ENCODE assay signal across 8 mouse cellular contexts in genomic region chrX:70385962-70386351, GRCm38 (mm10). TPM values are rescaled to one million over a fixed set of nuclear protein-coding genes. Genes with fewer than 3 reads are reported as not detected.
A peak's percentile ranks its signal among the peaks of the same experiment; 100 is the strongest.
DNase-seq lines count a peak whose midpoint lies in the region; ATAC-seq lines count a peak whose summit lies in the region.

No protein-coding gene starts in this region.

- ATAC-seq in heart, embryonic 12.5 days (ENCODE audit: insufficient number of reproducible peaks, low FRiP score), result peak; percentile 58
- ATAC-seq in CD4-positive, CD25-positive, alpha-beta regulatory T cell, adult 4 months, result peak; percentile 39
- peak; percentile 58; the same call in 1 of the 2 replicates for ATAC-seq in embryonic facial prominence, embryonic 11.5 days (replicated peaks; ENCODE audit: insufficient number of reproducible peaks, low FRiP score, low TSS enrichment, low read depth)
- ATAC-seq in hindbrain, embryonic 16.5 days, result peak; percentile 52
- peak; percentile 49 for ATAC-seq in megakaryocyte-erythroid progenitor cell, adult 5-6 weeks (replicated peaks; ENCODE audit: low FRiP score, low TSS enrichment, poor library complexity, severe bottlenecking)
- ATAC-seq in cerebellum, adult (ENCODE audit: insufficient number of reproducible peaks, low FRiP score, low TSS enrichment), result no peak

- no peaks in the 10 kb centered on the region for H3K27me3 ChIP-seq in heart, embryonic 12.5 days (replicated peaks)
- H3K27me3 ChIP-seq in embryonic facial prominence, embryonic 11.5 days (ENCODE audit: control insufficient read depth, insufficient read depth, low read length), result no peaks in the 10 kb centered on the region
- H3K27me3 ChIP-seq in hindbrain, embryonic 16.5 days (replicated peaks; ENCODE audit: control insufficient read depth, insufficient read depth, low read length), result no peaks in the 10 kb centered on the region

- H3K4me1 ChIP-seq in heart, embryonic 12.5 days (replicated peaks), result peaks cover 6% of the 10 kb centered on the region; the same call in 1 of the 2 replicates
- H3K4me1 ChIP-seq in embryonic facial prominence, embryonic 11.5 days (ENCODE audit: control insufficient read depth, insufficient read depth, low read length), result no peaks in the 10 kb centered on the region
- H3K4me1 ChIP-seq in hindbrain, embryonic 16.5 days (ENCODE audit: control insufficient read depth, insufficient read depth, low read depth, low read length), result peaks cover 5% of the 10 kb centered on the region

- peak overlapping the region; percentile 64; the same call in 1 of the 2 replicates for H3K27ac ChIP-seq in heart, embryonic 12.5 days (ENCODE audit: poor library complexity, severe bottlenecking)
- H3K27ac ChIP-seq in embryonic facial prominence, embryonic 11.5 days (replicated peaks; ENCODE audit: low read depth, low read length), result no peak overlapping the region
- peak overlapping the region; percentile 31 for H3K27ac ChIP-seq in hindbrain, embryonic 16.5 days (ENCODE audit: low read depth, low read length)

- peak overlapping the region; percentile 73 for H3K9ac ChIP-seq in heart, embryonic 12.5 days
- peak overlapping the region; percentile 65 for H3K9ac ChIP-seq in embryonic facial prominence, embryonic 11.5 days (replicated peaks; ENCODE audit: low read length)
- H3K9ac ChIP-seq in hindbrain, embryonic 16.5 days (ENCODE audit: low read depth, low read length), result peak overlapping the region; percentile 65

- H3K4me3 ChIP-seq in heart, embryonic 12.5 days, result peak overlapping the region; percentile 64
- H3K4me3 ChIP-seq in embryonic facial prominence, embryonic 11.5 days (ENCODE audit: low read depth, low read length), result peak overlapping the region; percentile 51
- H3K4me3 ChIP-seq in hindbrain, embryonic 16.5 days (ENCODE audit: low read length), result peak overlapping the region; percentile 51

- peaks cover 11% of the 10 kb centered on the region; the same call in 1 of the 2 replicates for H3K36me3 ChIP-seq in heart, embryonic 12.5 days
- H3K36me3 ChIP-seq in embryonic facial prominence, embryonic 11.5 days (replicated peaks; ENCODE audit: control insufficient read depth, insufficient read depth, low read depth, low read length), result no peaks in the 10 kb centered on the region
- no peaks in the 10 kb centered on the region for H3K36me3 ChIP-seq in hindbrain, embryonic 16.5 days (ENCODE audit: control insufficient read depth, insufficient read depth, low read length)

- 17% methylated on average over 11 of the region's 11 CpGs for WGBS in heart, embryonic 12.5 days
- WGBS in embryonic facial prominence, embryonic 11.5 days, result 11% methylated on average over 11 of the region's 11 CpGs
- 16% methylated on average over 11 of the region's 11 CpGs for WGBS in hindbrain, embryonic 16.5 days

- no peak for DNase-seq in heart, postnatal 4 days
- peak; percentile 8 for DNase-seq in embryonic facial prominence, embryonic 11.5 days (ENCODE audit: low spot score)
- DNase-seq in urinary bladder, postnatal 14 days (ENCODE audit: low spot score), result peak; percentile 31

- peak overlapping the region; percentile 66 for H3K4me2 ChIP-seq in heart, embryonic 12.5 days
- H3K4me2 ChIP-seq in embryonic facial prominence, embryonic 11.5 days (ENCODE audit: low read depth, low read length), result peak overlapping the region; percentile 42
- H3K4me2 ChIP-seq in hindbrain, embryonic 16.5 days (ENCODE audit: low read length), result peak overlapping the region; percentile 55

- H3K9me3 ChIP-seq in heart, embryonic 12.5 days (replicated peaks), result no peaks in the 10 kb centered on the region
- no peaks in the 10 kb centered on the region for H3K9me3 ChIP-seq in embryonic facial prominence, embryonic 11.5 days (replicated peaks; ENCODE audit: control insufficient read depth, low read length)
- no peaks in the 10 kb centered on the region for H3K9me3 ChIP-seq in hindbrain, embryonic 16.5 days (ENCODE audit: control insufficient read depth, low read length)

RNA-seq across cellular contexts. Expression of gene 1110012L19Rik, which starts 0.3 kb away (rescaled TPM):
- polyA plus RNA-seq in heart, embryonic 12.5 days (2016; fragmentation: Nextera tagmentation; extraction: Ambion mirVana), result 23.7 and 24.5 TPM in 2 replicates
- total RNA-seq in heart, postnatal 4 days (2021), result 10 to 100 TPM; 11.1 to 13.2 TPM
- 10 to 100 TPM; 33.3 to 37.6 TPM for polyA plus RNA-seq in CD4-positive, CD25-positive, alpha-beta regulatory T cell, adult 4 months (2017; shearing (Covaris generic))
- 30.9 and 31.7 TPM in 2 replicates for polyA plus RNA-seq in embryonic facial prominence, embryonic 11.5 days (2014; fragmentation: Nextera tagmentation; extraction: Ambion mirVana)
- polyA plus RNA-seq in hindbrain, embryonic 16.5 days (2015; fragmentation: Nextera tagmentation; extraction: Ambion mirVana), result 38.6 and 45.1 TPM in 2 replicates
- total RNA-seq in megakaryocyte-erythroid progenitor cell, adult 5-6 weeks (2014; fragmentation: Nextera tagmentation), result 9.3 and 17.5 TPM in 2 replicates
- total RNA-seq in megakaryocyte-erythroid progenitor cell, adult 5-6 weeks (2017), result 16.9 and 20.4 TPM in 2 replicates

RNA-seq across cellular contexts. Expression of gene Ids, which starts 21.1 kb away (rescaled TPM):
- polyA plus RNA-seq in heart, embryonic 12.5 days (2016; fragmentation: Nextera tagmentation; extraction: Ambion mirVana), result 1.2 and 1.5 TPM in 2 replicates
- 10 to 100 TPM; 14.8 to 16.3 TPM for total RNA-seq in heart, postnatal 4 days (2021)
- 1 to 10 TPM; 4.8 to 6.2 TPM for polyA plus RNA-seq in CD4-positive, CD25-positive, alpha-beta regulatory T cell, adult 4 months (2017; shearing (Covaris generic))
- 3.0 and 3.8 TPM in 2 replicates for polyA plus RNA-seq in embryonic facial prominence, embryonic 11.5 days (2014; fragmentation: Nextera tagmentation; extraction: Ambion mirVana)
- polyA plus RNA-seq in hindbrain, embryonic 16.5 days (2015; fragmentation: Nextera tagmentation; extraction: Ambion mirVana), result 14.5 and 17.7 TPM in 2 replicates
- 10.6 and 16.9 TPM in 2 replicates for total RNA-seq in megakaryocyte-erythroid progenitor cell, adult 5-6 weeks (2014; fragmentation: Nextera tagmentation)
- 4.3 and 6.5 TPM in 2 replicates for total RNA-seq in megakaryocyte-erythroid progenitor cell, adult 5-6 weeks (2017)
